Mouse (Mus musculus) bone marrow macrophage, adult 2 months (primary cell): ENCODE data around the gene Tacstd2.

Experiments
- CTCF ChIP-seq: IDR thresholded peaks from 2 replicates; pipeline ENCODE4 v1.5.1; 2012; ENCODE audit warnings: low read depth, mild to moderate bottlenecking, low read length, moderate library complexity
- POLR2A ChIP-seq: IDR thresholded peaks from 2 replicates; pipeline ENCODE4 v1.6.1; 2012; ENCODE audit warnings: mild to moderate bottlenecking, low read depth, low read length, borderline replicate concordance

GRCm38 (mm10) chr6:67534191-67535004 lies 1.2 kb downstream of the Tacstd2 start:
- TF ChIP-seq CTCF (no peak), POLR2A (no peak)
